11 mouse cellular contexts compared by ENCODE assay signal in genomic region chr2:173053846-173054245, GRCm38 (mm10). TPM values are rescaled to one million over a fixed set of nuclear protein-coding genes. Genes with fewer than 3 reads are reported as not detected.
DNase-seq lines count a peak whose midpoint lies in the region; ATAC-seq lines count a peak whose summit lies in the region.
"Had no signal": no experiment of that assay in that cellular context is flagged by ENCODE, and none has a peak within 500 bp of the region (broad histone marks: within the 10 kb centered on the region; RNA-seq: fewer than 3 reads in every experiment).

No protein-coding gene starts in this region.

- DNase-seq in lung, postnatal 36 days: peak; percentile 47
- no peak for DNase-seq in lung, postnatal 10 days
- DNase-seq in spleen, postnatal 36 days (ENCODE audit: low spot score in 2 of 2): peak; percentile 81 to 85
- no peak for DNase-seq in right cerebral cortex, postnatal 10 days (ENCODE audit: low spot score in 2 of 2)
- DNase-seq in kidney, postnatal 25 days: no peak
- DNase-seq in right cerebral cortex, adult 18-20 months: no peak
- DNase-seq: adrenal gland, adult 8-10 months; kidney, adult 8-10 months; lung, adult 2 months had no signal

- peak; percentile 26 to 46; a peak in 2 of 4 replicates for ATAC-seq in hematopoietic stem cell, adult 5-6 weeks (replicated peaks in 1 of 2; ENCODE audit: insufficient read depth in 1 of 2, low FRiP score in 2 of 2, low TSS enrichment in 1 of 2, low read depth in 1 of 2, poor library complexity in 2 of 2, severe bottlenecking in 2 of 2)
- ATAC-seq: Patski had no signal

RNA-seq across cellular contexts. Expression of gene Rbm38, which starts 33.5 kb away (rescaled TPM):
- total RNA-seq in hematopoietic stem cell, adult 5-6 weeks (2017): 66.3 and 81.3 TPM in 2 replicates

RNA-seq across cellular contexts. Expression of gene Rae1, which starts 53.9 kb away (rescaled TPM):
- total RNA-seq in hematopoietic stem cell, adult 5-6 weeks (2017): 45.8 and 57.5 TPM in 2 replicates

Comparison
In these comparisons a context has a peak if more than half of its experiments do, and no peak if none do; other contexts are left out.
1. DNase-seq: peak in lung, postnatal 36 days (single experiment) and spleen, postnatal 36 days (2 of 2); none in lung, postnatal 10 days (single experiment), right cerebral cortex, postnatal 10 days (0 of 2), kidney, postnatal 25 days (0 of 2) and right cerebral cortex, adult 18-20 months (single experiment).